Mouse (Mus musculus): ENCODE measurements around the gene Zbtb5. TPM values are rescaled to one million over a fixed set of nuclear protein-coding genes. Genes with fewer than 3 reads are reported as not detected.

The Zbtb5 gene
- polyA plus RNA-seq, 1 experiment: 6.3 TPM

DNA sequence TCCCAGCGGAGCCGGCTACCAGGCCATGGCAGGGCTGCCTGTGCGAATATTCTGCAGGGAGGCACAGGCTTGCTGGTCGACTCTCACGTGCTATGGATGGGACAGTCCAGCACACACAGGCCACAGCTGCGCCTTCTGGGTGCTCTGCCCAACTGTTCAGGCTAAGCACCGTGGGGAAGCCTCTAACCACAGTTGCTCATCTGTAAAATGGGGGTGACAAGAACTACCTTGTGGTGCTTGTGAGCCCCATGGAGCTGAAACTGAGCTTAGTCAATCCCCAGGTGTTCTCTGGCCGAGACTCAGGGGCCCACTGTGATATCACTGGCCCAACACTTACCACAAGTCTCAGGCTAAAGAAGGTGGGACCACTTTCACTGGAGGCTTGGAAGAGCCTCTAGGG is 44.8 kb downstream of the Zbtb5 start:
- Histone ChIP-seq H3K36me3 (ENCODE audit: control insufficient read depth, insufficient read depth, low read length) (no peaks in the 10 kb centered on the region), H3K4me1 (ENCODE audit: control insufficient read depth, insufficient read depth, insufficient read length, low read length) (no peaks in the 10 kb centered on the region), H3K27me3 (ENCODE audit: control insufficient read depth, insufficient read depth, low read length) (peaks cover 3% of the 10 kb centered on the region; the same call in 1 of the 2 replicates), H3K27ac (ENCODE audit: insufficient read depth, low read depth, low read length) (no peak overlapping the region), H3K4me3 (ENCODE audit: low read depth, low read length) (no peak overlapping the region)
- TF ChIP-seq CTCF (IDR thresholded peaks at IDR 0.05; ENCODE audit: extremely low read depth, insufficient read length, insufficient replicate concordance, low read depth, low read length) (no peak), POLR2A (IDR thresholded peaks at IDR 0.05; ENCODE audit: low read depth, low read length) (no peak)
- 79% methylated on average over 8 of the region's 8 CpGs for WGBS

DNA sequence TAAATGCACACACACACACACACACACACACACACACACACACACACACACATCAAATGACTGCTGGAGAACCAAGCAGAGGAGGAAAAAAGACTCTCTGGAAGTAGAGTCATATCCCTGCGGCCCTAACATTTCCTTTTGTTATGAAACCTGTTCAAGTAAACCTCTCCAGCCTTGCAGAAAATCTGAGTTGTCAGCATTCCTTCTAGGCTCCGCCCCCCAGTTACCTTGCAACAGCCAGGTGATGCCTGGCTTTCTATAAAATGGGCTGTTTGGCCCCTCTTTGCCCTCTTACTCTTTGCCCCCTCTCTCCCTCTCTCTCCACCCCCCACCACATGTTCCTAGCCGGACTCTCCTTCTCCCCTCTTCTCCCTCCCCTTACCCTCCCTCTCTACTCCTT is 46.5 kb downstream of the Zbtb5 start:
- Histone ChIP-seq H3K27ac (ENCODE audit: insufficient read depth, low read depth, low read length) (no peak overlapping the region), H3K27me3 (ENCODE audit: control insufficient read depth, insufficient read depth, low read length) (peaks cover 5% of the 10 kb centered on the region; the same call in 1 of the 2 replicates), H3K4me1 (ENCODE audit: control insufficient read depth, insufficient read depth, insufficient read length, low read length) (no peaks in the 10 kb centered on the region), H3K36me3 (ENCODE audit: control insufficient read depth, insufficient read depth, low read length) (no peaks in the 10 kb centered on the region), H3K4me3 (ENCODE audit: low read depth, low read length) (no peak overlapping the region)
- no peak for TF ChIP-seq CTCF (IDR thresholded peaks at IDR 0.05; ENCODE audit: extremely low read depth, insufficient read length, insufficient replicate concordance, low read depth, low read length)
- no peak for TF ChIP-seq POLR2A (IDR thresholded peaks at IDR 0.05; ENCODE audit: low read depth, low read length)
- 79% methylated on average over 3 of the region's 3 CpGs for WGBS

DNA sequence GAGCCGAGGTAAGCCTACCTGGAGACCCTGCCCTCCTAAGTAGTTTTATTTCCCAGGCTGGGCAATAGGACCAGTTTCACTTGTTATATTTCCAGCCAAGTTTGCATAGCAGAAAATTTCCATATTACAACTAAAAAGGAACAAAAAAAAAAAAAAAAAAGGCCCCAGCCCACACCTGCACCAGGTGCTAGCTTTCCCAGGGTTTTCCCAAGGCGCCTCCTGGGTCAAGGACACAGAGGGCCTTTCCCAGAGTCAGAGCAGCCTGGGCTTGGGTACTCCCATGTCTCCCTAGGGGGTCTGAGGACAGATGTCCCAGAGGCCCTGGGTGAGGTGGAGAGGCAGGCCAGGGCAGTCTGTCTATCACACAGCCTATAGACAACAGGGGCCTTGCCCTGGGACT is 47.0 kb downstream of the Zbtb5 start:
- WGBS: 86% methylated on average over 2 of the region's 2 CpGs
- Histone ChIP-seq H3K27ac (ENCODE audit: insufficient read depth, low read depth, low read length) (no peak overlapping the region), H3K36me3 (ENCODE audit: control insufficient read depth, insufficient read depth, low read length) (no peaks in the 10 kb centered on the region), H3K4me3 (ENCODE audit: low read depth, low read length) (no peak overlapping the region), H3K27me3 (ENCODE audit: control insufficient read depth, insufficient read depth, low read length) (peaks cover 5% of the 10 kb centered on the region; the same call in 1 of the 2 replicates), H3K4me1 (ENCODE audit: control insufficient read depth, insufficient read depth, insufficient read length, low read length) (no peaks in the 10 kb centered on the region)
- TF ChIP-seq CTCF (IDR thresholded peaks at IDR 0.05; ENCODE audit: extremely low read depth, insufficient read length, insufficient replicate concordance, low read depth, low read length) (no peak), POLR2A (IDR thresholded peaks at IDR 0.05; ENCODE audit: low read depth, low read length) (no peak)

DNA sequence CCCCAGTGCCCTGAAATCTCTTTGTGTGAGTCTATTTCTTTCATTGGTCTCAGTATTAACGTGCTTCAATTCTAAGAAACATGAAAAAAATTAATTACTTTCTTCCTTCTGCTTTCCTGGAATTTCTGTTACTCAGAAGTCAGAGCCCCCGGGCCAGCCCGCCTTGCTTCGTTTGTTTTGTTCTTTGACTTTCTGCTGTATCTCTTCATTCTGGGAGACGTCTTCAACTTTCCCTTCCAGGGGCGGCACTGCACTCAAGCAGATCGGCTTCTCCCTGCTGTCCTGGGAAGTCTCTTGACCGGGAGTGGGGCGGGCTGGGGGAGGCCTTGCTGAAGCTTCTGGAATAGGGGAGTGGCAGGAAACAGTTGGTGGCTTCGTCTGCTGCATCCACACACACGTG is 49.1 kb downstream of the Zbtb5 start:
- no peak for TF ChIP-seq POLR2A (IDR thresholded peaks at IDR 0.05; ENCODE audit: low read depth, low read length)
- TF ChIP-seq CTCF (IDR thresholded peaks at IDR 0.05; ENCODE audit: extremely low read depth, insufficient read length, insufficient replicate concordance, low read depth, low read length): no peak
- WGBS: 53% methylated on average over 11 of the region's 11 CpGs
- Histone ChIP-seq H3K27ac (ENCODE audit: insufficient read depth, low read depth, low read length) (no peak overlapping the region), H3K4me1 (ENCODE audit: control insufficient read depth, insufficient read depth, insufficient read length, low read length) (no peaks in the 10 kb centered on the region), H3K36me3 (ENCODE audit: control insufficient read depth, insufficient read depth, low read length) (no peaks in the 10 kb centered on the region), H3K27me3 (ENCODE audit: control insufficient read depth, insufficient read depth, low read length) (peaks cover 5% of the 10 kb centered on the region; the same call in 1 of the 2 replicates), H3K4me3 (ENCODE audit: low read depth, low read length) (no peak overlapping the region)

DNA sequence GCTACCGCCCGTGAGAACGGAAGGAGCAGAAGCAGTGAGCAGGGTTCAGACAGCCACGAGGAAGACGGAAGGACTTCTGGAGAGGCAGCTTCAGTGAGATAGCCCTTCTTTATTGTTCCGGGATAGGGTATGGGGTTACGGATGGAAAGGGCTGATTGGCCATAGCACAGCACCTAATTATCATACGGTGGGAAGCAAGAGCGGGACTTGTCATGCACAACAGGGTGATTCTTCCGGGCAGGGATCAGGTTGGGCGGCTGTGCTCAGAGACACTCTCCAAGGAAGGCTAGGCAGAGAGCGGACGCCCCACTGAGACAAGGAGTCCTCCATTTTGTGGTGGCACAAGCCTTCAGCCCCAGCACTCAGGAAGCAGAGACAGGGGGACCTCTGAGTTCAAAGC is 53.0 kb downstream of the Zbtb5 start:
- TF ChIP-seq POLR2A (IDR thresholded peaks at IDR 0.05; ENCODE audit: low read depth, low read length): no peak
- no peak for TF ChIP-seq CTCF (IDR thresholded peaks at IDR 0.05; ENCODE audit: extremely low read depth, insufficient read length, insufficient replicate concordance, low read depth, low read length)
- no peaks in the 10 kb centered on the region for H3K36me3 ChIP-seq (ENCODE audit: control insufficient read depth, insufficient read depth, low read length)
- peaks cover 5% of the 10 kb centered on the region; the same call in 1 of the 2 replicates for H3K27me3 ChIP-seq (ENCODE audit: control insufficient read depth, insufficient read depth, low read length)
- WGBS: 92% methylated on average over 13 of the region's 13 CpGs
- no peak overlapping the region for H3K27ac ChIP-seq (ENCODE audit: insufficient read depth, low read depth, low read length)
- no peaks in the 10 kb centered on the region for H3K4me1 ChIP-seq (ENCODE audit: control insufficient read depth, insufficient read depth, insufficient read length, low read length)
- no peak overlapping the region for H3K4me3 ChIP-seq (ENCODE audit: low read depth, low read length)

DNA sequence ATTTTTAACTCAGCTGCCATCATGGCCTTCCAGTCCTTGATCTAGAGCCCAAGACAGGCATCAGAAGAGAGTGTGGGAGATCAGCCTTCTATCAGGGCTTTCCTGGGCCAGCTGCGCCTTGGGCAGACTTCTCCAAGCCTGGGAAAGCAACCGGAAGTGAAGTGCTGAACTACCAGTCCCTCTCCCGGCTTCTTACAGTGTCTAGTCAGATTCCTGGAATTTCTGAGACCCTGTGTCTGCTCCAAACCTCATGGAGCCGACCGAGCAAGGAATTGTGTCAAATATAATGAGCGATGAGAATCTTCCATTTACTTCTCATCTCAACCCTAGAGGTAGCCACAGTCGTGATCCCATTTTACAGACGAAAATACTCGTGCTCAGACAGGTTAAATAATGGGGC is 53.4 kb downstream of the Zbtb5 start:
- WGBS: 83% methylated on average over 9 of the region's 9 CpGs
- TF ChIP-seq CTCF (IDR thresholded peaks at IDR 0.05; ENCODE audit: extremely low read depth, insufficient read length, insufficient replicate concordance, low read depth, low read length) (no peak), POLR2A (IDR thresholded peaks at IDR 0.05; ENCODE audit: low read depth, low read length) (no peak)
- Histone ChIP-seq H3K27me3 (ENCODE audit: control insufficient read depth, insufficient read depth, low read length) (peaks cover 5% of the 10 kb centered on the region; the same call in 1 of the 2 replicates), H3K4me1 (ENCODE audit: control insufficient read depth, insufficient read depth, insufficient read length, low read length) (no peaks in the 10 kb centered on the region), H3K27ac (ENCODE audit: insufficient read depth, low read depth, low read length) (no peak overlapping the region), H3K4me3 (ENCODE audit: low read depth, low read length) (no peak overlapping the region), H3K36me3 (ENCODE audit: control insufficient read depth, insufficient read depth, low read length) (no peaks in the 10 kb centered on the region)

DNA sequence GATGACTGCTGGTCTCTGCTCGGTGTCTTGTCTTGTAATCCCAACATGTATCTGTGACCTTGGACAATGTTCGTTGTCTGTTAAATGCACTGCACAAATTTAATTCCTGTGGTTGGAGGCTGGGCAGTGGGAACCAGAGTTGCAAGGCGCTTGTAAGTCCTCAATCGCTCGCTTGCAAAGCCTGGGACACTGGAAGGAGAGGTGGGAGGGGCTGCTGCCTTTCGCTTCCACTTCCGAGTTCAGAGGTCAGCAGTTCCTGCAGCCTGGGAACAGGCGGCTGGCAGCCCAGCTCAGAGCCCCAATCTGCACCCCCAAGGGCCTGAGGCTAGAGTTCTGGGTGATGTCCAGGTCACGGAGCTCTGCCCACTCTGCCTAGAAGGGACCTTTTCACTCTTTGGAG is 59.2 kb downstream of the Zbtb5 start:
- Histone ChIP-seq H3K36me3 (ENCODE audit: control insufficient read depth, insufficient read depth, low read length) (no peaks in the 10 kb centered on the region), H3K4me3 (ENCODE audit: low read depth, low read length) (no peak overlapping the region), H3K27ac (ENCODE audit: insufficient read depth, low read depth, low read length) (no peak overlapping the region), H3K27me3 (ENCODE audit: control insufficient read depth, insufficient read depth, low read length) (no peaks in the 10 kb centered on the region; the same call in 1 of the 2 replicates), H3K4me1 (ENCODE audit: control insufficient read depth, insufficient read depth, insufficient read length, low read length) (no peaks in the 10 kb centered on the region)
- TF ChIP-seq POLR2A (IDR thresholded peaks at IDR 0.05; ENCODE audit: low read depth, low read length) (no peak), CTCF (IDR thresholded peaks at IDR 0.05; ENCODE audit: extremely low read depth, insufficient read length, insufficient replicate concordance, low read depth, low read length) (no peak)
- 73% methylated on average over 9 of the region's 9 CpGs for WGBS

Measured in small intestine, adult 2 months (tissue).